Mouse (Mus musculus) lung, adult 2 months (tissue): Measurements from ENCODE around the gene Cntn5. TPM values are rescaled to one million over a fixed set of nuclear protein-coding genes. Genes with fewer than 3 reads are reported as not detected.
"Not testable (repeated sequence)": the region's sequence is repeated elsewhere in the genome, so short reads cannot be mapped to it uniquely, and the experiment has no call there.

ENCODE experiments used
- DNase-seq: peaks from one replicate; pipeline ENCODE4 v3.0.0; 2022
- H3K4me1 ChIP-seq: fragments of 200-500 bp; 2 replicates; pipeline ENCODE4 v1.6.1; 2011; ENCODE audit warnings: low read length; ENCODE audit not compliant: control insufficient read depth, insufficient read depth
- H3K4me3 ChIP-seq: fragments of 200-500 bp; replicated peaks from 2 replicates; pipeline ENCODE3; 2011; ENCODE audit warnings: low read depth, mild to moderate bottlenecking, control low read depth, low read length; ENCODE audit errors: extremely low read depth
- CTCF ChIP-seq: fragments of 200-500 bp; IDR thresholded peaks from 2 replicates; pipeline ENCODE4 v1.5.1; 2011; ENCODE audit warnings: mild to moderate bottlenecking, low read length, control low read depth; ENCODE audit not compliant: insufficient read depth
- POLR2A ChIP-seq: fragments of 200-500 bp; IDR thresholded peaks from 2 replicates; pipeline ENCODE4 v1.6.1; 2011; ENCODE audit warnings: low read depth, mild to moderate bottlenecking, control low read depth, low read length, borderline replicate concordance; ENCODE audit errors: extremely low read depth
- WGBS: fragments of 180-500 bp; shearing (Covaris S2); methylation state at CpG from one replicate; pipeline ENCODE4 v1.1.7; 2018; 5-methylcytosine and 5-hydroxymethylcytosine counted together
- polyA plus RNA-seq: library from polyadenylated mRNA; depleted of rRNA; stranded (reverse); fragments of >200 nt; gene quantifications from 2 replicates; pipeline ENCODE4 v1.2.3, GENCODE M21; 2012

Cntn5 gene
- polyA plus RNA-seq, 1 experiment: not detected

DNA sequence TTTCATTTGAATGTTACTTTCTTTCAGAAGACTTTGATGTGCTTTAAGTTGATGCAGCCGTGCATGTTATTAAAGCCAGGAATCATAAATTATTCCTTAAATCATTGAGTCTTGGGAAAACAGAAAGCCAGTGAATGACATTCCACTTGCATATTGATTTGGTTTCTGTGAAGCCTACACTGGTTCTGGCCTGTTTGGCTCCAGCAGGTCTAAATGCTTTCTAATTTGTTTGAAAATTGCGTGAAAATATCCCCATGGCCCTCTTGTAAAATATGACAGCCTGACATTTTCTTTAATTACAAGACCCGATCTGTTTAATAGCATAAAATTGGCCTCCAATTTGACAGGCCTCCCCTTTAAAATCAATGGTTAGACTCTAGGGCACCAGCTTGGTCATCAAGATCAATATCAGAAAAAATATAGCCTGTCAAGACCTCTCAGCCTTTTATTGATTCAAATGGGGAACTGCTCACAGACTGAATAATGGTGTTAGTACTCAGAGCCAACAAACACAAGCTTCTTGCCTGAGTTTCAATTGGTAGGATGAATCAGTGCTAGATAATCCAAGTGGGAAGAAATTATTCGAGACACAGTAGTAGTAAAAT lies 247.3 kb downstream of the Cntn5 start:
- TF ChIP-seq CTCF (no peak), POLR2A (no peak)
- H3K4me3 ChIP-seq: no peak overlapping the region
- WGBS: 83% methylated on average over 4 of the region's 4 CpGs
- no peak for DNase-seq
- no peaks in the 10 kb centered on the region for H3K4me1 ChIP-seq

DNA sequence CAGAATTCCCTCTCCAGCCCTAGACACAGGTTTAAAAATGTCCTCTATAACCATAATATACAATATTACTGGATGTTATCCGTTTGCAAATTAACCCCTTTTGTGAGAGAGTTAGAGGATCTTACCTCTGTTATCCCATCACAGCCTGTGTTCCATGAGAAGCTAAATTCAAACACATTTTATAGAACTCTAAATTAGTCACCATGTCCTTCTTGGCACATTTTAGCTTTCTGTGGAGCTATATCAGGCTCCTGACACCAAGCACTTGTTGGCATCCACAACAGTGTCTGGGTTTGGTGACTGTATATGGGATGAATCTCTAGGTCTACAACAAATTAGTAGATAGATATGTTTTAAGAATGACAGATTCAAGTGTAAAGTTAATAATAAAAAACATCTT lies 253.9 kb downstream of the Cntn5 start:
- Histone ChIP-seq H3K4me1 (no peaks in the 10 kb centered on the region), H3K4me3 (no peak overlapping the region)
- 48% methylated on average over 1 of the region's 1 CpGs for WGBS
- TF ChIP-seq CTCF (no peak), POLR2A (no peak)
- DNase-seq: no peak

DNA sequence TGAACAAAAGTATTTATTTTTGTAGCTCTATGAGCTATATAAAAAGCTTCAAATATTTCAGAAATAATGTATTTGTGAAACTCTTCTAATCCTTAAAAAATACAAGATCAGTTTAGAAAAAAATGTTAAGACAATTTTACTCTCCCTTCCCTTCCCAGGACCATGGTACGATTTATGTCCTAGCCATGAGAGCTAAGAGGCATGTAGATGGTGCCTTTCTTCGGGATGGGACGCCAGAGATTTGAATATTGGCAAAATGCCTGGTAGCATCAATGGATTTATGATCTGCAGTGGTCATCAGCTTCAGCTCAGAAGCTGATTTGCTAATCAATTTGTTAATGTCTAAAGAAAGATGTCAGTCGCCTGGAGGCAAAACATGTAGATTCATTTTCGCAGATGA lies 258.6 kb downstream of the Cntn5 start:
- no peak for DNase-seq
- H3K4me1 ChIP-seq: no peaks in the 10 kb centered on the region
- TF ChIP-seq POLR2A (no peak), CTCF (no peak)
- 78% methylated on average over 5 of the region's 5 CpGs for WGBS
- no peak overlapping the region for H3K4me3 ChIP-seq

DNA sequence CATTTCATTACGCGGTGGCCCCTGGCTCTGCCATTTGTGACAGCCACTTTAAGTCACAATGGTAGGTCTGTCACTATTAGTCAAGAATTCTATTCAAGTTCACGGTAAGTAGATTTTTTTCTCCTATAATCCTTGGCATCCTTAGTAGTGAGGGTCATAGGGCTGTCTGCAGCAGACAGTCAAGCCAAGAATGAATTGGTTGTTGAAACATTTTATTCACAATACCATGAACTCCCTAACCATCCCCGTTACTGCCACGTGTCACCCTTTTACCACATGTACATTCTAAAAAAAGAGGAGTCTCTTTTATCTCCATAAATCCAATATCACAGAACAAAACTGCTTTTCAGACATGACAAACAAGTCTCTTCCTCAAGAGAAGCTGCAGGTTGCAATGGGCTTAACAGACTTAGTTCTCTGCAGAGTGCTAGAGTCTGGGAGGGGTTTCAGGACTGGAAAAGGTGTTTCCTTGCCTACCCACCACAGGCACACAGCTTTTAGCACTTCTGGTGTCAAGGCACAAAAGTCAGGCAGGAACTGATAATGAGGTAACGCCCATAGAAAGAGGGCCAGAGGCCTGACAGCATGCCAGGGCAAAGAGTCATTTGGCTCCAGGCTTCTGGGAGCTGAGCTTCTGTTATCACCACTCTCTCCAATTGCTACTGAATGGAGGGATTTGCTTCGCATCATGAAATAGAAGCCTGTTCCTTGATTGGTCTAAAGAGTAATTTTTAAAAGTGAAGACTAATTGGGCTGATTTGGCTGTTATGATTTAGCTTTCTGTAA lies 259.3 kb downstream of the Cntn5 start:
- TF ChIP-seq POLR2A (no peak), CTCF (no peak)
- WGBS: 62% methylated on average over 7 of the region's 7 CpGs
- Histone ChIP-seq H3K4me3 (no peak overlapping the region), H3K4me1 (no peaks in the 10 kb centered on the region)
- DNase-seq: no peak

DNA sequence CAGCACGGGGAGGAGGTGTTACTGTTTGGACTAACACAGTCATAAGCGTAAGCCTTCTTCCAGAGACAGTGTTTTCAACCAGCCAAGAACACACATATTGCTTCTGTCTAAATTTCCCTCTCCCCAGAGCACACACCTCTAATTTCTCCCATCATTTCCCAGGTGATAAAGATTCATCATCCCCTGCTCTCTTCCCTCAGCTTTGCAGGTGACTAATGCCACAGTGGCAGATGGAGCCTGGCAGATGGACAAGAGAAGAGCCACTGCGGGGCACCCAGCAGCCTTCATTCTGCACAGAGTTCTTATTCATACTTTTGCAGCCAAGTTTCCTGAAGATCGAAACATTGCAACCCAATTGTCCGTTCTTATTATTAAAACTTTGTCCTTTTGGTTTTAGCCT lies 286.5 kb downstream of the Cntn5 start:
- WGBS: 65% methylated on average over 5 of the region's 5 CpGs
- no peak overlapping the region for H3K4me3 ChIP-seq

DNA sequence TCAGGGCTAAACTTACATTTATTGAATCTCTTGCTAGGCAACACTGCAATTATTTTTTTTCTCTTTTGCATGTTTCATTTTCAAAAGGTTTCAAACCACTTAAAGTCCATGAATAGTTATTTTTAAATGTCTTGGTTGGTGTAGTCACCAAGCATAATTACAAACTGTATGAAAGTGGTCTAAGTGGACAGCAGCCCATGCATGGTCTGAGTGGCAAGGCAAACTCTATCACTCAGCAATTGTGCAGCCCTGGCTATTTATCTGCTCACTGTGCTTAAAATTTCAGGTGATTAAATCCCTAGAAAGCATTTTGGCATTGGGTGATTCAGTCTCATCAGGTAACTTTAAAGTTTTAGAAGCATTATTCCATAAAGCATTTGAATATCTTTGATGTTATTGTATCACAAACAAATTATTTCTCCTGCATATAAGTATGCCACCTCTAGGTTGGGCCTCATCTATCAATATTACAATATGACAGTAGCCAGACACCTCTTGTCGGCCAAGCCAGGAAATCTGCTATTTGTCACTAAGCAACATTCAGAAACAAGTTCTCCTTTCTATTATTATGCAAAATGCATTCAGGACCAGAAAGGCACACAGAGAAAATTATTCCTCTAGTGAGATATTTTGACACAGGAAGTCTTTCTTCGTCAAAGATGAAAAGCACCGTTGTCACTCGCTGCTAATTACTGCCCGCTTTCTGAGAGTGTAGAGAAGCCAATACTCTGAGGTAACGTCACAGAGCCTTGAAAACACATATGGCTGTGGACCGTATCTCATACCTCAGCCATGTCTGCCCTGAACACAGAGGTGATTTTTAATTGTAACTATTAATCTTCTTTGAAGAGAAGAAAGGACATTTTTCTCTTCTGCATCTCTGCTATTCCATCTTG lies 329.0 kb downstream of the Cntn5 start:
- WGBS: 76% methylated on average over 7 of the region's 7 CpGs
- TF ChIP-seq POLR2A (no peak), CTCF (no peak)
- DNase-seq: no peak

More for the DNA sequence above, 286.5 kb downstream of the Cntn5 start:
- no peaks in the 10 kb centered on the region for H3K4me1 ChIP-seq
- no peak for DNase-seq
- TF ChIP-seq CTCF: no peak
- no peak for TF ChIP-seq POLR2A

DNA sequence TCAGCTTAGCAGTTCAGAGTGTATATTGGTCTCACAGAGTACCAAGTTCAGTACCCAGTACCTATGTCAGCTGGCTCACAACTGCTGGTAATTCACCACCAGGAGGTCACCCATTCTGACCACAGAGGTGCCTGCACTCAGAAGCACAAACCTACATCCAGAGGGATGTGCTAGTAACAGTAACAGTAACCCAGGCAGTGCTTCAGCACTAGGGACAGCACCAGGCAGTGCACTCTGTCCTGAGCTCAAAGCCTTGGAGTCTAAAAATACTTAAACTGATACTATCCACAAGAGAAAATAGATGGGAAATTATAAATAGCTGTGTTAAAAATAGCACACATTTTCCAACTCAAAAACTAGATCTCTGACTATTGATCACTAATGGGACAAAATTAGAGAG lies 334.7 kb downstream of the Cntn5 start:
- no peak for TF ChIP-seq POLR2A
- TF ChIP-seq CTCF: no peak
- no peak for DNase-seq
- Histone ChIP-seq H3K4me1 (no peaks in the 10 kb centered on the region), H3K4me3 (no peak overlapping the region)

More for the DNA sequence above, 329.0 kb downstream of the Cntn5 start:
- H3K4me1 ChIP-seq: no peaks in the 10 kb centered on the region
- H3K4me3 ChIP-seq: no peak overlapping the region

DNA sequence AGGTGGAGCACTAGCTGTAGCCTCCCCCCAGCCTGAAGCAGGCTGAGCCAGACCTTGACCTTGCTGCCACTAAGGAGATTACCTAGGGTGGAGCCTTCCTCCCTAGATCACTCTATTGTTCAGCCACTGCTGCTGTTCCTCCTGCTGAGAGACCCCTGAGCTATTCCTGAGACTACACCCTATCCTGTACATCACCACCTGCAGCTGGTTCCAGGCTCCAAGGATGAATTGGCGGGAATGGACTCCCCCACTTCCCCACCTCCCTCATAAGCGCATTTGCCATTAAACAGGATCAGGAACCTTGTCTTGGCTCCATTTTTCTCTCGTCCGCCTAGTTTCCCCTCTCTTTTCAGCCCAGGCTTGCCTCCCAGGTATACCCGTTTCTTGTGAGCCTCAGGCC lies 363.7 kb downstream of the Cntn5 start:
- WGBS: 56% methylated on average over 5 of the region's 5 CpGs
- not testable (repeated sequence) for H3K4me1 ChIP-seq, H3K4me3 ChIP-seq, DNase-seq

DNA sequence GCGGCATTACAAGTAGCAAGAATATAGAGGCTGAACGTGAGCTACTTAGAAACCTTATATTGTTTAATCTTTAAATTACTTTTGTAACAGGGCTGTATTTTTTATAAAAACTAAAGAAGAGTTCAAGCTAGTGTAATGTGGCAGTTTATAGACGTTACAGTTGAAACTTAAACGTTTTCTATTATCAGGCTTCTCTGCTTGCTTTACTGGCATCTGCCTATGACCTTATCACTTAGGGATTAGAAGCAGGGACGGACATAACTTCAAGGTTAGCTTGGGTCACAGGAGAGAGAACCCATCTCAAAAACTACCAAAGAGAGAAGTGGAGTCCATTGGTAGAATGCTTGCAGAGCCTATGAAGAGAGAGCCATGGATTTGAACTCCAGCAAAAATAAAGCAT lies 372.3 kb downstream of the Cntn5 start:
- WGBS: 70% methylated on average over 5 of the region's 5 CpGs
- Histone ChIP-seq H3K4me3 (no peak overlapping the region), H3K4me1 (no peaks in the 10 kb centered on the region)
- no peak for TF ChIP-seq CTCF
- no peak for TF ChIP-seq POLR2A
- no peak for DNase-seq

DNA sequence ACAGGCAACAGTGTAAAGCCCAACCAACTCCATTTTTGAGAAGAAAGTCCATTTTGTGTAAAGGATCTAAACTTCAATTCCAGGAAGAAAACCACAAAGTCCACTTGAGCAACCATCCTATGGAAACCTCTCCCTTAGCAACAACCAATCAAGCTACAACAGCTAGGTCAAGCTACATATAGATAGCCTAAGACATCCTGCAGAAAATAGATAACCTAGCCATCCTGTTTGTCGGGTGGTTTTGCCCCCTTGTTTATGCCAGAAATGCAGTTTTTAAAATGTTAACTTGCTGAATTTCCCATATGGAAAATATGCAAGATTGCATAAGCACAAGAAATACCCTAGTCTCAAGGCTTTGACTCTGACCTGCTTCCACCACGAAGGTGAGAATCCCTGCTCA lies 373.5 kb downstream of the Cntn5 start:
- whole genome bisulfite sequencing: 73% methylated on average over 2 of the region's 2 CpGs
- TF ChIP-seq CTCF: no peak
- no peak for TF ChIP-seq POLR2A
- DNase-seq: no peak
- Histone ChIP-seq H3K4me1 (no peaks in the 10 kb centered on the region), H3K4me3 (no peak overlapping the region)
